Mouse (Mus musculus): Measurements from ENCODE around the gene Abca15. TPM values are rescaled to one million over a fixed set of nuclear protein-coding genes. Genes with fewer than 3 reads are reported as not detected.
"Not testable (repeated sequence)": the region's sequence is repeated elsewhere in the genome, so short reads cannot be mapped to it uniquely, and the experiment has no call there.

Abca15 gene
- polyA plus RNA-seq (2016; fragmentation: Nextera tagmentation; extraction: Ambion mirVana): not detected in 2 replicates

DNA sequence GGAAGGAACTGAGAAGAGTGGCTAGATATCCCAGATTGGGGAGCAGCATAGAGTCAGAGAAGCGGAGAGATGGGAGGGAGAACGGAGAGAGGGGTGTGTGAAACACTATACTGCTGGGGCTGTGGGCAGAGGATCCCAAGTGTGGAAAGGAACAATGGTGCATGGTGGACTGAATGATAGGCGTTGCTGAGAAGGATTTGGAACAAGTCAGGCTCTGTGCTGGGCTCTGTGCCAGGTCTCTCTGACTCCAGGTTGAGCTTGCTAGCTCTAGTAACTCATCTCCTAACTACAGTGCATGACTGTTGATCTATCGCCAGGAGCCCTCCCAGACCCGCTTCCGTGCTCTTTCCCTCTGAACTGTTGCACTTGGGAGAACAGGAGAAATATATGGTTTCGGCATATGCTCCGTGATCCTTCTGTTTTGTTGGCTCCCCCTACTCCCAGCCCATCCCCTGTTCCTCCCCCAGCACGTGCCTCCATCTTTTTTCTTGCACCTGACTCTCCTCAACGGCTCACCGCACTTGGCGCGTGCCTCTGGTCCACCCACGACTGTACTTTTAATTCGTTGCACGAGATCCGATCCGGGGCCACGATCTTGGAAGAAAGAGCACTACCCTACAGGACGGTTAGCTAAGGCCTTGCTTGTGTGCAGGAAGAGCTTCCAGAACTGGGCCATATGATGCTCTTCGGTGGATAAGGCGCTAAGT is at the start of gene Abca15:
TSS of gene Abca15 (plus strand) at position 584 of the 707 bp plus-strand sequence.
- peaks cover 6% of the 10 kb centered on the region for H3K4me1 ChIP-seq
- no peaks in the 10 kb centered on the region for H3K9me3 ChIP-seq
- no peaks in the 10 kb centered on the region for H3K36me3 ChIP-seq (replicated peaks)
- H3K27ac ChIP-seq: no peak within 1 kb of the TSS
- peak within 1 kb of the TSS; percentile 45 for H3K4me3 ChIP-seq
- DNase-seq (ENCODE audit: extremely low spot score, low spot score): no peak
- WGBS: 86% methylated on average over 22 of the region's 22 CpGs
- peaks cover 17% of the 10 kb centered on the region for H3K27me3 ChIP-seq (ENCODE audit: poor library complexity, severe bottlenecking)

DNA sequence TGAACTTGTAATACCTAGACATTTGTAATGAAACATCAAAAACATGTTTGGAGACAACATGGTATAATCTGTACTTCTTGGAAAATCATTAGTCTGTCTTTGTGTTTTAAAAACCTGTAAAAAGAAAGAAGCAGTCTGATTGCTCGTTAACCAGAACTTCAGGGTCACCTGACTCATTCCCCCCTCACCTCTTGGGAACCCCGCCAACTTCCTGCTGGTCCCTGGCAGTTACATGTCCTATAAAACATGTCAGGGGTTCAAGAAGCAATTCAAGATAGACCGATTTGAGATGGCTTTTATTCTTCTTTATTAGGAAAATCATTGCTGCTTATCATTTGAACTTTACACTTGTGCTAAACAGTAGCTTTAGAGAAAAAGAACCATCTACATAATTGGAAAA is 43.2 kb upstream of the Abca15 start:
- H3K9me3 ChIP-seq: no peaks in the 10 kb centered on the region
- no peak for DNase-seq (ENCODE audit: extremely low spot score, low spot score)
- 77% methylated on average over 3 of the region's 3 CpGs for WGBS

DNA sequence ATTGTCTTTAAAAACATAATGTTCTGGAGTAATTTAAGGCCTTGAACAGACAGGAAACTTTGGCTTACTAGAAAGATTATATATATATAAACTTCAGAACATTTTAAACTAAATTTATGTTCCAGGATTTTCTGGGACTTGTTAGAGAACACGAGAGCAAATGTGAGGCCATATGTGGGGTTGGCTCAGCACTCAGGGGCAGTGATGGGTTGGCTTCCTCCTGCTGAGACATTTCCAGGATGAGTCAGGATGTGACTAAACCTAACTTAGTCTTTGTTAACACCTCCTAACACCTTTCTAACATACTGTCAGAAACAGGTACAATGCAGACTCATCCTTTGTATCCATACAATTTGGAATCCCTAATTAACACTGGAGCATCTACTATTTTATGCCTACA is 12.4 kb upstream of the Abca15 start:
- Histone ChIP-seq H3K9me3 (no peaks in the 10 kb centered on the region), H3K27me3 (ENCODE audit: poor library complexity, severe bottlenecking) (no peaks in the 10 kb centered on the region), H3K36me3 (replicated peaks) (no peaks in the 10 kb centered on the region), H3K4me1 (no peaks in the 10 kb centered on the region), H3K4me3 (no peak overlapping the region), H3K27ac (no peak overlapping the region)
- no peak for DNase-seq (ENCODE audit: extremely low spot score, low spot score)
- 84% methylated on average over 1 of the region's 1 CpGs for WGBS

More for the DNA sequence above, 43.2 kb upstream of the Abca15 start:
- Histone ChIP-seq H3K4me3 (no peak overlapping the region), H3K27me3 (ENCODE audit: poor library complexity, severe bottlenecking) (no peaks in the 10 kb centered on the region), H3K4me1 (no peaks in the 10 kb centered on the region), H3K27ac (no peak overlapping the region), H3K36me3 (replicated peaks) (no peaks in the 10 kb centered on the region)

DNA sequence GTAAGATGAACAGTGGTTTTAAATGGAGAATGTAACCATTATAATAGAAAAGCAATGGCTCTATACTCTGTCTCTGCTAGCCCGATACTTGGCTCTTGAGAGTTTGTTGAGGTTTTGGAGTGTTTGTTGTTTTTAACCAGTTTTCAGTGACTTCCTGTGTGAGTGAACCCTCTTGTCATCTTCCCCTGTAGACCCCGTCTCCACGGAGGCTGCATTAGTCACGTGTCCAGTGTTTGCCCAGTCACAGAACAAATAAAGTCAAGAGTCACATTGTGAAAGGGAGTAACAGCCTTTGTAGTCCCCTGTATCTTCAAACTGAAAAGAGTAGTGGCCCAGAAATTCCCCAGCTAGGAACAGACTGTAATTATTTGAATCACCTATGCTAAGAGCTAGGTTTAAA is 5.5 kb upstream of the Abca15 start:
- H3K4me3 ChIP-seq: no peak overlapping the region
- peaks cover 6% of the 10 kb centered on the region for H3K4me1 ChIP-seq
- DNase-seq (ENCODE audit: extremely low spot score, low spot score): no peak
- 76% methylated on average over 4 of the region's 4 CpGs for whole genome bisulfite sequencing
- no peaks in the 10 kb centered on the region for H3K36me3 ChIP-seq (replicated peaks)
- no peak overlapping the region for H3K27ac ChIP-seq
- no peaks in the 10 kb centered on the region for H3K9me3 ChIP-seq
- peaks cover 8% of the 10 kb centered on the region; the same call in 1 of the 2 replicates for H3K27me3 ChIP-seq (ENCODE audit: poor library complexity, severe bottlenecking)

DNA sequence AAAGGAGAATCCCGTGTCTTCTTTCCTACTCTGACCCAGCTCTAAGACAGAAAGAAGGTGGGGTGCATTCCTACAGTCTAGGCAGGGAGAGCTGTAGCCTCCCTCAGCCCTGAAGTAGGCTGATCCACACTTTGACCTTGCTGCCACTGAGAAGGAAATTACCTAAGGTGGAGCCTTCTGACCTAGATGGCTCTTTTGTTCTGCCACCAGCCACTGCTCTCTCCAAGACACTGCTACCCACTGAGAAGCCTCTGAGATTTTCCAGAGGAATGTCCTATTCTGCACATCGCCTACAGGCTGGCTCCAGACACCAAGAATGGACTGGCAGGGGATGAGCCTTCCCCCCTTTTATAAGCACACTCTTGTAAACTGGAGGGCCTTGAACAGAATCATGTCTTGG is 2.6 kb upstream of the Abca15 start:
- peaks cover 17% of the 10 kb centered on the region for H3K27me3 ChIP-seq (ENCODE audit: poor library complexity, severe bottlenecking)
- H3K27ac ChIP-seq: not testable (repeated sequence)
- 62% methylated on average over 2 of the region's 2 CpGs for WGBS

DNA sequence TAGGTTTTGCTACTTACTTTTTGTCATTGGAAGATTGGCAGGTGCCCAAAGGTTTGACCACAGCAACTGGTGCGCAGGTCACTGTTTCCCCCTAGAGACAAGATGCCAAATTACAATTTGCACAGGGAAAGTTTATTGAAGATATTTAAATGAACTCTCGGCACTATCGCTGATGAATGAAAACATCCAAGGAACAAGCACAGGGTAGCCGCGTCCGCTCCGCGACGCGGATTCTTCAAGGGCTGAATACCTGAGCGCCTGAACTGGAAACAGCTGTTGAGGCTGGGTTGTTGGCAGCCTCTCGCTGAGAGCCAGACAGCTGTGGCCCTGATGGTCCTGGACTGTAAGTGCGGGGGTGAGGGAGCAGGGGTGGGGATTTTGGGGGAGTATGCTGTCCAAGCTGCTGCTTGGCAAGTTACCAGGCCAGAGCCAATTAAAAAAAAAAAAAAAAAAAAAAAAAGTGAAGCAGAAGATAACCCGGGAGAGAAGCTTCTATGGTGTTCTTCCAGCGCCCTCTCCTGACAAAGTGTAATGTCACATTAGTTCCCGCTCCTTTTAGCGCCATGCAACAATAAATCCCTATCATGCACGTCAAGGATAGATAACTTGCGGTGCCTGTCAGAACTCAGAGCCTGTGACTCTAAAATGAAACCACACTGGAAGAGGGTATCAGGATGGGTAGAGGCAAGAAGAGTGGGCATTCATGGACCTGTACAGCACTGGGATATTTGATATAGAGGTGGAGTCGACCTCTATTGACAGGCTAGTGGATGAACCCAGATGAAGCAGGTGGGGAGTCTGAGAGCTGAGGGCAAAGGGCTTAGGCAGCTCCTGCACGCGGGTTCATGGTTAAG is 1.0 kb upstream of the Abca15 start:
- H3K27me3 ChIP-seq (ENCODE audit: poor library complexity, severe bottlenecking): peaks cover 17% of the 10 kb centered on the region
- no peak overlapping the region for H3K27ac ChIP-seq
- no peaks in the 10 kb centered on the region for H3K36me3 ChIP-seq (replicated peaks)
- H3K4me1 ChIP-seq: peaks cover 6% of the 10 kb centered on the region
- no peaks in the 10 kb centered on the region for H3K9me3 ChIP-seq
- 21% methylated on average over 22 of the region's 22 CpGs for WGBS
- H3K4me3 ChIP-seq: peak overlapping the region; percentile 45
- peak; percentile 16 for DNase-seq (ENCODE audit: extremely low spot score, low spot score)

More for the DNA sequence above, 2.6 kb upstream of the Abca15 start:
- not testable (repeated sequence) for H3K4me3 ChIP-seq; H3K9me3 ChIP-seq; DNase-seq (ENCODE audit: extremely low spot score, low spot score); H3K36me3 ChIP-seq (replicated peaks); H3K4me1 ChIP-seq

DNA sequence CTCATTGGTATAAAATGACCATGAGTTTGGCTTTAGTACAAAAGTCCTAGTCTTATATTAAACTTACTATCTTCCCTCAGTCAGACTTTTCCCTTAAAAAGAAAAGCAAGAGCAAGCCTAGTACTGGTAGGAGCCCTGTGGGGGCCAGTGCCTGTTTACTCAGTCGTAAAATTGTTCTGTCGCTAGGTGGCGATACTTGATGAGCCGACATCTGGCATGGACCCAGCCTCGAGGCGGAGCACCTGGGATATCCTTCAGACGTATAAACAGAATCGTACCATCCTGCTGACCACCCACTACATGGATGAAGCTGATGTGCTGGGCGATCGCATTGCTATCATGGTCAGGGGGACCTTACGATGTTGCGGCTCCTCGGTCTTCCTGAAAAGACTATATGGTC is 32.7 kb downstream of the Abca15 start:
- 42% methylated on average over 13 of the region's 13 CpGs for whole genome bisulfite sequencing
- Histone ChIP-seq H3K27ac (no peak overlapping the region), H3K9me3 (no peaks in the 10 kb centered on the region), H3K4me1 (no peaks in the 10 kb centered on the region), H3K4me3 (no peak overlapping the region), H3K36me3 (replicated peaks) (no peaks in the 10 kb centered on the region), H3K27me3 (ENCODE audit: poor library complexity, severe bottlenecking) (no peaks in the 10 kb centered on the region)
- DNase-seq (ENCODE audit: extremely low spot score, low spot score): peak; percentile 33

DNA sequence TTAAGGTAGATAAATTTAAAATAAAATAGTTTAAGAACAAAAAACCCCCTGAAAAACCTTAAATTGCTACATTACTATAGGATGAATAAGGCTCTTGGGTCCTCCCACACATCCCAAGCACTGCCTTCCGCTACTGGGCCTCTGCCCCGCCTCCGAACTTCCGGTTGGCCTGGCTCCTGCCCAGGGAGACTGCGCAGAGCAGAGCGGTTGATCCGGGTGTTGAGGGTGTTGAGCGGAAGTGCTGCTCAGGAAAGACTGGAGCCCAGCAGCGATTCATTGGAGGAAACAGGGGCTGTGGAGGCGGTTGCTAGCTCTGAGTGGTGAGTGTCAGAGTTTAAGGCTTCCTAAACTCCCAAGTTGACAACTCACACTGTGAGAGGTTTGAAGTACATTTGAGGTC is 81.0 kb downstream of the Abca15 start, which contains the start of gene Abca16:
TSS of gene Abca16 (plus strand) at position 201 of the 400 bp plus-strand sequence.
- no peak for DNase-seq (ENCODE audit: extremely low spot score, low spot score)
- WGBS: 77% methylated on average over 10 of the region's 10 CpGs
- H3K4me3 ChIP-seq: no peak within 1 kb of the TSS
- H3K27me3 ChIP-seq (ENCODE audit: poor library complexity, severe bottlenecking): no peaks in the 10 kb centered on the region
- H3K4me1 ChIP-seq: no peaks in the 10 kb centered on the region
- H3K9me3 ChIP-seq: no peaks in the 10 kb centered on the region
- no peak within 1 kb of the TSS for H3K27ac ChIP-seq
- H3K36me3 ChIP-seq (replicated peaks): no peaks in the 10 kb centered on the region

DNA sequence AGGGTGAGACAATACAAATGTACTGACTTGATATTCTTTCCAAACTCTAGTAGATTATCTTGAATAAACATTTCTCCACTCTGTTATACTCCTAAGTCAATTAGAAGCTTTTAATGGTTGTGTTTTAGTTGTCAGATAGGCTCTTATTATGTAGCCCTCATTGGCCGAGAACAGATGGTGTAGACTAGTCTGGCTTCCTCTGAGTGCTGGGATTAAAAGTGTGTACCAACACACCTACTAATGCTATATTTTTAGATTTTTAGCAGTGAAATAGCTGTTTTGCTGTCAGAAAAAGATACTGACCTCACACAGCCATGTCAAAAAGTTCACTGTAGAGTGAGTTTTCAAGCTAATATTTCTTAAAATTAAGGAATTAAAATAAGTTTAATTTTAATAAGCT is 83.9 kb downstream of the Abca15 start:
- Histone ChIP-seq H3K27ac (no peak overlapping the region), H3K36me3 (replicated peaks) (no peaks in the 10 kb centered on the region)
- WGBS: 85% methylated on average over 1 of the region's 1 CpGs

DNA sequence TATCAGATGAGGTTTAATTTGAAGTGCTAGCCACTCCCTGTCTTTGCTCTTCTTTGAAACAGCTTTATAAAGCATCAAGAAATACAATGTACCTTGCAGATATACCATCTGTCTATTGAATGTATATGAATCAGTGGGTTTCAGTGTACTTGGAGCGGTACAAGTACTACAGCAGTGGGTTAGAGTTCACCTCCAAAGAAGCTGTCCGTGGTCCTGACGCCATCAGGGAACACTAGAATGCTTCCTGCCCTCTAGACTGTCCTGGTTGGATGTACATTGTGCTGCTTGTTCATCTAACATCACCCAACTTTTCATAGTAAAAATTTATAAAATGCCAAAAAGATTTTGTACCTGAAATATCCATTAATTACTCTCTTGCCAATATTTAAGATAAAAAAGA is 98.2 kb downstream of the Abca15 start:
- no peaks in the 10 kb centered on the region for H3K27me3 ChIP-seq (ENCODE audit: poor library complexity, severe bottlenecking)
- H3K4me1 ChIP-seq: no peaks in the 10 kb centered on the region
- H3K27ac ChIP-seq: no peak overlapping the region
- H3K36me3 ChIP-seq (replicated peaks): no peaks in the 10 kb centered on the region
- no peak for DNase-seq (ENCODE audit: extremely low spot score, low spot score)
- 37% methylated on average over 3 of the region's 3 CpGs for WGBS
- no peaks in the 10 kb centered on the region for H3K9me3 ChIP-seq
- no peak overlapping the region for H3K4me3 ChIP-seq

More for the DNA sequence above, 83.9 kb downstream of the Abca15 start:
- Histone ChIP-seq H3K27me3 (ENCODE audit: poor library complexity, severe bottlenecking) (no peaks in the 10 kb centered on the region), H3K4me3 (no peak overlapping the region), H3K9me3 (no peaks in the 10 kb centered on the region), H3K4me1 (no peaks in the 10 kb centered on the region)
- no peak for DNase-seq (ENCODE audit: extremely low spot score, low spot score)

DNA sequence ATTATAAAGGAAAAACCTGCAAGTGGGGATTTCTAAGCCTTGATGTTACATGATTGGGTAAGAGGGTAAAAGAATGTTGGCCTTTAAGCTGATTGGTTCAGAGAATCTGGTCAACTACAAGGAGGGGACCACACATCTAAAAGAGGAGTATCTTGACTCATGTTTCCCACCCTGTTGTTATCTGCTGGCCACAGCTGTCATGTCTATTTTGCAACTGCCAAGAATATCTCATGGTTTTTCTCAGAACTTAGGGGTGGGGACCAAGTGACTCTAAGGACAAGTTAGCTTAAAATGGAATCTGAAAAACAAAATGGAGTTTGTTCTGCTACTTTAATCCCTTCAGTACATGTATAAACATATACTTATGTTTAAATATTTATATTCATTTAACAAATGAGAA is 103.0 kb downstream of the Abca15 start:
- no peaks in the 10 kb centered on the region for H3K27me3 ChIP-seq (ENCODE audit: poor library complexity, severe bottlenecking)
- no peak overlapping the region for H3K4me3 ChIP-seq
- H3K36me3 ChIP-seq (replicated peaks): no peaks in the 10 kb centered on the region
- H3K9me3 ChIP-seq: no peaks in the 10 kb centered on the region
- no peak for DNase-seq (ENCODE audit: extremely low spot score, low spot score)
- no peak overlapping the region for H3K27ac ChIP-seq
- no peaks in the 10 kb centered on the region for H3K4me1 ChIP-seq

Measured in forebrain, embryonic 10.5 days (tissue).